Mouse (Mus musculus) liver, postnatal 0 days (tissue): ENCODE measurements around the gene Rab11fip4.

Source experiments
- CTCF ChIP-seq: sonication (generic); IDR thresholded peaks from 2 replicates; pipeline ENCODE4 v1.5.1; 2016; ENCODE audit warnings: antibody characterized with exemption, low read depth
- EP300 ChIP-seq: IDR thresholded peaks from 2 replicates; pipeline ENCODE4 v1.6.1; 2016; ENCODE audit warnings: antibody characterized with exemption, low read depth, mild to moderate bottlenecking

- TF ChIP-seq EP300 (no peak), CTCF (no peak)
Measured at GRCm38 (mm10) chr11:79655592-79655991, 64.6 kb downstream of the Rab11fip4 start.
